Mouse (Mus musculus): Measurements from ENCODE around the gene Sept12. TPM values are rescaled to one million over a fixed set of nuclear protein-coding genes. Genes with fewer than 3 reads are reported as not detected.

Gene Sept12
- polyA plus RNA-seq (2012; fragmentation: generic; extraction: Trizol) = under 1 TPM; 0.02 to 0.38 TPM

GRCm38 (mm10) chr16:4997553-4997952 lies at the start of gene Sept12:
Gene Sept12 (minus strand): TSS chr16:4997852.

DNA sequence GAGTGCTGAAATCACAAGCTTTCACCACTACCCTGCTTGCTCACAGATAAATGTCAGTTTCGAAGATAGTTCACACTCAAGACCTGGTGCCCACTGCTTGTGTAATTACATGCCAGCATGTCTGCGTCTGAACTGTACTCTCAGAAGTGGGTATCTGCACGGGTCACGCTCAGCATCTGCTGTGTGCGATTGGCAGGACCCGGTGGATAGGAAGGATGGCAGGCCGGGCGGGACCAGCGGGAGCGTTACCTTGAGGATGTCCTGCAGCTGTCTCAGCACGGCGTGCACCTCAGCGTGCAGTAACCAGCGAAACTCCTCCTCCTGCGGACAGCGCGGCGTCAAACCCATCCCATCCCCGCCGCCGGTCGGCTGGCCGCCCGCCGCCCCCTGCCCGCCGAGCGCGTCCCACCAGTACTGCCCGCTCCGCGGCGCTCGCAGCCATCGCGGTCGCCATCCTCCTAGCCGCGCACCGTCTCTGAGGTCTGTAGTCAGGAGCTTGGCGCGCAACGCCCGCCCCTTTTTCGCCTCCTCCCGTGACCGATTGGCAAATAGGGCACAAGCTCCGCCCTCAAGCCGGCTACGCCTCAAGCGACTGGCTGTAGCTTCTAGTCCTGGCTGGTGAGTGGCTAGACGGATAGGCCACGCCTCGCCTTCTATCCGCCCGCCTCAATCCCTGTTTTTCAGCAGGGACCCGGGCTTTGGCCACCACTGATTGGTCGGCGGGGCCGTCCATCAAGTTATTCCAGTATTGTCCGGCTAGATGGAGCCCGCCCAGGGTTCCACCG lies 15.6 kb upstream of the Sept12 start, which contains the start of gene Rogdi:
TSS of gene Rogdi (minus strand) at position 500 of the 785 bp plus-strand sequence.

DNA sequence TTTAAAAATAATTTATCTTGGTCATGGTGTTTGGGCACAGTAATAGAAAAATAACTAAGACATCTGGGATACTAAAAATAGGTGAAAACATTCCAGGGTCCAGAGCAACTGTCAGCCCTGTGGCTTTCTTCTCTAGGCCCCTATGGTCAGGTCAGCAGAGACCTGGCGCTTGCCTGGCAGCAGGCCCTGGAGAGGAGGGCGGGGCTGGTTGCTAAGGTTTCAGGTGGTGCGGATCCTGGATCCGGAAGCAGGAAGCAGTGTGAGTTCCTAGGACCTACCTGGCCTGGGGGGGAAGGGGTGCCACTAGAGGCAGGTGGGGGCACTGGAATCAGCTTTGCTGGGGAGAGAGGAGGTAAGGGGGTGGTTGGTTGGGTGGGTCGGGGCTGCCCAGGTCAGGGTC lies 9.4 kb upstream of the Sept12 start, which contains the start of gene Smim22:
TSS of gene Smim22 (plus strand) at position 222 of the 400 bp plus-strand sequence.

DNA sequence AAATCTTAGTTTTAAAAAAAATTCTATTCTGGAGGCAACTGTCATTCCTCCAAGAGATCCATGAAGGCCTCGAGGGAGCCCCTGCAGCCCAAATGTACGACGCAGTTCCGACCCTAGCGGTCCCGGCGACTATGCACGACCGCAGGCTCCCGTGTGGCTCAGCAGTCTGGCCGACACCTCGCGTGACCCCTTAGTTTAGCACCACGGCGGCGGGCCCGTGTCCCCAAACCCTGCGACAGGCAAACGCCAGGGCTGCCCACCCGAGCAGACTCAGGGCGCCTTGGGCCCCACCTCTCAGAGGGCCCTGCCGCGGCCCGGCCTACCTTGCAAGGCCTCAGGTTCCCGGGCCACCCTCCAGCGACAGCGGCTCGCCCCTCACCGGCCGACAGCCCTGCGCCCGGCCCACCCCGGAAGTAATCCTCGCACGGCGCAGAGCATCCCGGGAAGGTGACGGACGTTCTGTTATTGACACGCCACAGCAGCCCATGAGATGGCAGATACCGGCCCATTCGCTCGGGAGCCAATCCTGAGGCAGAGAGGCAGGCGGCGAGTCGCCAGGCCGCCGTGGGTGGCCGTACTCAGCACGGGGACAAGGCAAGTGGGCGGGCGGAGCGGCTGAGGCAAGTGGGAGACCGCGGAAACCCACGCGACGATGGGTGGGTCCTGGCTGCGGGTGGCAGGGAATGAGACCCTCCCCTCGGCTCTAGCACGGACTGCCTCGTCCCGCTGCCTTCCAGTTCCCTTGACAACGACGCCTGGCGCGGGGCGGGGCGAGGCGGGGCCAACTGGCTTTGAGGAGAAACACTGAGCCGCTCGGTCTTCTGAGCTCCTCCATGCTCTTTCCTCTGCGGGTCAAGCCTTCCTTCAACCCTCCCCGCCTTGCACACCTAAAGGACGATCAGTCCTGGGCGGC lies 33.6 kb downstream of the Sept12 start, which contains the start of gene Anks3:
TSS of gene Anks3 (minus strand) at position 409 of the 913 bp plus-strand sequence.

DNA sequence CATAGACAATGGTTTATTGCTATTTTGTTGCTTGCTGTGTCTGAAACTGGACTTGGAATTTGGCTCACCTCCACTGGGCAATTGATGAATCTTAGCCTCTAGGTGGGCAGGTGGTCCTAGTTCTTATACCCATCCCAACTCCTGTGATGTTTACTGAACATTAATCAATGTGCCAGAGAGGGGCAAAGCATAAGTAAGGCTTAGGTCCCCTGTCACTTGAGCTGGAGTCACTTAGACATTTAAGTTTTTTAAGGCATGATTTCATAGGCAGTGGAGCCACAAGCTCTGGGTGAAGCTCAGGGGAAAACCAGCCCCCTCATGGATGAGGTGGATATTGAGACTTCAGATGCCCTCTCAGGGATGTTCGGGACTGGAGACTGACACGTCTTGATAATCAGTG lies 59.2 kb downstream of the Sept12 start, which contains the start of gene Nudt16l1:
TSS of gene Nudt16l1 (plus strand) at position 301 of the 400 bp plus-strand sequence.

Other genes starting within 250 kb of the Sept12 start
- 10 to 100 TPM; 10.3 to 27.1 TPM for gene Cdip1, start 207.6 kb downstream of the Sept12 start, polyA plus RNA-seq (2012; fragmentation: generic; extraction: Trizol)
- gene 4930562C15Rik, start 162.4 kb downstream of the Sept12 start, polyA plus RNA-seq (2012; fragmentation: generic; extraction: Trizol) = under 1 TPM in 1 of 2 experiments, not detected in 1; 0.33 TPM
- 10 to 100 TPM; 44.1 to 52.2 TPM for gene Ubald1, start 117.5 kb downstream of the Sept12 start, polyA plus RNA-seq (2012; fragmentation: generic; extraction: Trizol)
- 10 to 100 TPM; 23.3 to 82.4 TPM for gene Mgrn1, start 111.6 kb downstream of the Sept12 start, polyA plus RNA-seq (2012; fragmentation: generic; extraction: Trizol)
- gene Nudt16l1, start 59.1 kb downstream of the Sept12 start, polyA plus RNA-seq (2012; fragmentation: generic; extraction: Trizol) = 10 to 100 TPM; 61.2 to 88.2 TPM
- gene Anks3, start 33.6 kb downstream of the Sept12 start, polyA plus RNA-seq (2012; fragmentation: generic; extraction: Trizol) = 10 to 100 TPM; 14.6 to 57.4 TPM
- not detected for gene Smim22, start 9.4 kb upstream of the Sept12 start, polyA plus RNA-seq (2012; fragmentation: generic; extraction: Trizol)
- gene Rogdi, start 15.7 kb upstream of the Sept12 start, polyA plus RNA-seq (2012; fragmentation: generic; extraction: Trizol) = 10 to 100 TPM; 26.6 to 33.8 TPM
- gene Glyr1, start 52.0 kb upstream of the Sept12 start, polyA plus RNA-seq (2012; fragmentation: generic; extraction: Trizol) = 10 to 100 TPM in 1 of 2 experiments, 1 to 10 TPM in 1; 8.3 to 41.7 TPM
- gene Ubn1, start 52.2 kb upstream of the Sept12 start, polyA plus RNA-seq (2012; fragmentation: generic; extraction: Trizol) = 10 to 100 TPM in 1 of 2 experiments, 1 to 10 TPM in 1; 4.8 to 22.5 TPM
- gene Ppl, start 134.6 kb upstream of the Sept12 start, polyA plus RNA-seq (2012; fragmentation: generic; extraction: Trizol) = under 1 TPM in 1 of 2 experiments, not detected in 1; 0.98 TPM
- under 1 TPM; 0.01 to 0.05 TPM for gene Sec14l5, start 149.3 kb upstream of the Sept12 start, polyA plus RNA-seq (2012; fragmentation: generic; extraction: Trizol)
- gene Nagpa, start 206.2 kb upstream of the Sept12 start, polyA plus RNA-seq (2012; fragmentation: generic; extraction: Trizol) = 10 to 100 TPM; 14.6 to 16.9 TPM
- gene AU021092, start 224.4 kb upstream of the Sept12 start, polyA plus RNA-seq (2012; fragmentation: generic; extraction: Trizol) = 1 to 10 TPM; 4.4 to 5.7 TPM
- 10 to 100 TPM; 22.6 to 35.8 TPM for gene Alg1, start 235.8 kb upstream of the Sept12 start, polyA plus RNA-seq (2012; fragmentation: generic; extraction: Trizol)